ENCODE assay signal across 24 mouse cellular contexts in the genomic region with DNA sequence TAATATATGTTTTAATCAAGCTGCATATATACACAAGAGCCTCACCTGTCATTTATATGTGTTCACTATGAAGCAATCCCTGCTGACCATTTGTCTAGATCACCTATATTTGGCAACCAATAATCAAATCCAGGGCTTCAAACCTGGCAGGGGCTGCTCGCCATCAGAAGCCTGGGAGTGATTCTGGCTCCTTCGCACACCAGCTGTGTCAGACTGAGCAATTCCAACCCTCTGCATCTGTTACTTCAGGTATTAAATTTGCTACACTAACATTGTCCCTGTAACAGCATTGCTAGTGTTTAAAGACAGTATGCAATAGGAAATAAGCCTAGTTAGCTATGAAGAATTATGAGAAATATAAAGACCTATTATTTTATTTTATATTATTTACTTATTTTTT.
DNase-seq lines count a peak whose midpoint lies in the region; ATAC-seq lines count a peak whose summit lies in the region.
"Had no signal": no experiment of that assay in that cellular context is flagged by ENCODE, and none has a peak within 500 bp of the region (broad histone marks: within the 10 kb centered on the region; RNA-seq: fewer than 3 reads in every experiment).

No protein-coding gene starts in this region.

- no peak overlapping the region for H3K4me2 ChIP-seq in forebrain, embryonic 14.5 days (ENCODE audit: low read length)
- no peak overlapping the region for H3K4me2 ChIP-seq in forebrain, embryonic 11.5 days (ENCODE audit: low read depth, low read length, severe bottlenecking)
- H3K4me2 ChIP-seq in hindbrain, embryonic 16.5 days (ENCODE audit: low read length), result no peak overlapping the region
- H3K4me2 ChIP-seq: embryonic facial prominence, embryonic 15.5 days; forebrain, embryonic 12.5 days; heart, embryonic 11.5 days; heart, embryonic 15.5 days; hindbrain, embryonic 12.5 days; intestine, embryonic 15.5 days had no signal

- ATAC-seq in forebrain, embryonic 14.5 days, result peak; percentile 75; the same call in 1 of the 2 replicates
- no peak for ATAC-seq in forebrain, embryonic 11.5 days (replicated peaks; ENCODE audit: low FRiP score)
- ATAC-seq in hindbrain, embryonic 16.5 days, result peak; percentile 73; the same call in 1 of the 2 replicates
- ATAC-seq: activated CD4-positive, CD25-positive, alpha-beta regulatory T cell, adult 4 months; intestine, embryonic 15.5 days; Patski had no signal

- H3K4me1 ChIP-seq in forebrain, embryonic 14.5 days (ENCODE audit: control insufficient read depth, insufficient read depth, low read length), result no peaks in the 10 kb centered on the region
- H3K4me1 ChIP-seq in forebrain, embryonic 11.5 days (replicated peaks; ENCODE audit: control insufficient read depth, insufficient read depth, low read length), result no peaks in the 10 kb centered on the region
- no peaks in the 10 kb centered on the region for H3K4me1 ChIP-seq in hindbrain, embryonic 16.5 days (ENCODE audit: control insufficient read depth, insufficient read depth, low read depth, low read length)
- H3K4me1 ChIP-seq in hindbrain, embryonic 10.5 days (replicated peaks), result no peaks in the 10 kb centered on the region
- H3K4me1 ChIP-seq: embryonic facial prominence, embryonic 15.5 days; forebrain, embryonic 12.5 days; heart, embryonic 15.5 days; hindbrain, embryonic 12.5 days; intestine, embryonic 15.5 days had no signal

- WGBS in forebrain, embryonic 14.5 days, result 73% methylated on average over 2 of the region's 2 CpGs
- 88% methylated on average over 2 of the region's 2 CpGs for whole genome bisulfite sequencing in forebrain, embryonic 11.5 days
- WGBS in hindbrain, embryonic 16.5 days, result 89% methylated on average over 2 of the region's 2 CpGs
- WGBS in hindbrain, embryonic 10.5 days, result 86% methylated on average over 2 of the region's 2 CpGs

- peak; percentile 28 for DNase-seq in forebrain, embryonic 14.5 days (ENCODE audit: low spot score)
- no peak for DNase-seq in forebrain, embryonic 11.5 days (ENCODE audit: low spot score)
- DNase-seq in hindbrain, embryonic 10.5 days (ENCODE audit: low spot score), result no peak
- peak; percentile 10 for DNase-seq in right cerebral cortex, postnatal 25 days
- no peak for DNase-seq in right cerebral cortex, postnatal 14 days
- DNase-seq: adrenal gland, postnatal 25 days; cerebellum, adult 11 months; cerebellum, adult 8-10 months; embryo, embryonic 11 days; gastrocnemius, postnatal 10 days; heart, adult 2 months; heart, postnatal 14 days; kidney, adult 18-20 months had no signal

- H3K9me3 ChIP-seq in forebrain, embryonic 14.5 days (replicated peaks; ENCODE audit: control insufficient read depth, low read length), result no peaks in the 10 kb centered on the region
- H3K9me3 ChIP-seq in forebrain, embryonic 11.5 days (ENCODE audit: control insufficient read depth, low read length), result no peaks in the 10 kb centered on the region
- no peaks in the 10 kb centered on the region for H3K9me3 ChIP-seq in hindbrain, embryonic 16.5 days (ENCODE audit: control insufficient read depth, low read length)
- no peaks in the 10 kb centered on the region for H3K9me3 ChIP-seq in hindbrain, embryonic 10.5 days
- H3K9me3 ChIP-seq: embryonic facial prominence, embryonic 15.5 days; forebrain, embryonic 12.5 days; heart, embryonic 15.5 days; hindbrain, embryonic 12.5 days; intestine, embryonic 15.5 days had no signal

- H3K4me3 ChIP-seq in forebrain, embryonic 14.5 days (ENCODE audit: low read depth, low read length), result no peak overlapping the region
- H3K4me3 ChIP-seq in forebrain, embryonic 11.5 days (ENCODE audit: low read depth, low read length), result no peak overlapping the region
- H3K4me3 ChIP-seq in hindbrain, embryonic 16.5 days (ENCODE audit: low read length), result no peak overlapping the region
- H3K4me3 ChIP-seq in hindbrain, embryonic 10.5 days, result no peak overlapping the region
- H3K4me3 ChIP-seq: embryonic facial prominence, embryonic 15.5 days; erythroblast, embryonic 14.5 days; forebrain, embryonic 12.5 days; heart, adult 2 months; heart, embryonic 15.5 days; hindbrain, embryonic 12.5 days; intestine, embryonic 15.5 days had no signal

- H3K27me3 ChIP-seq in forebrain, embryonic 14.5 days (replicated peaks; ENCODE audit: control insufficient read depth, insufficient read depth, low read length), result no peaks in the 10 kb centered on the region
- H3K27me3 ChIP-seq in forebrain, embryonic 11.5 days (ENCODE audit: control insufficient read depth, insufficient read depth, low read length), result no peaks in the 10 kb centered on the region
- H3K27me3 ChIP-seq in hindbrain, embryonic 16.5 days (replicated peaks; ENCODE audit: control insufficient read depth, insufficient read depth, low read length), result no peaks in the 10 kb centered on the region
- H3K27me3 ChIP-seq in hindbrain, embryonic 10.5 days (ENCODE audit: insufficient read depth, poor library complexity, severe bottlenecking), result no peaks in the 10 kb centered on the region
- H3K27me3 ChIP-seq: CH12.LX; embryonic facial prominence, embryonic 15.5 days; forebrain, embryonic 12.5 days; heart, embryonic 15.5 days; hindbrain, embryonic 12.5 days; intestine, embryonic 15.5 days; Patski had no signal

- H3K36me3 ChIP-seq in forebrain, embryonic 14.5 days (ENCODE audit: control insufficient read depth, insufficient read depth, low read length), result no peaks in the 10 kb centered on the region
- no peaks in the 10 kb centered on the region for H3K36me3 ChIP-seq in forebrain, embryonic 11.5 days (ENCODE audit: control insufficient read depth, insufficient read depth, low read length)
- H3K36me3 ChIP-seq in hindbrain, embryonic 16.5 days (ENCODE audit: control insufficient read depth, insufficient read depth, low read length), result no peaks in the 10 kb centered on the region
- no peaks in the 10 kb centered on the region for H3K36me3 ChIP-seq in hindbrain, embryonic 10.5 days
- H3K36me3 ChIP-seq: embryonic facial prominence, embryonic 15.5 days; forebrain, embryonic 12.5 days; heart, embryonic 15.5 days; hindbrain, embryonic 12.5 days; intestine, embryonic 15.5 days had no signal

- no peak overlapping the region for H3K27ac ChIP-seq in forebrain, embryonic 14.5 days (ENCODE audit: low read depth, low read length)
- no peak overlapping the region for H3K27ac ChIP-seq in forebrain, embryonic 11.5 days (ENCODE audit: low read depth, low read length)
- H3K27ac ChIP-seq in hindbrain, embryonic 16.5 days (ENCODE audit: low read depth, low read length), result no peak overlapping the region
- H3K27ac ChIP-seq in hindbrain, embryonic 10.5 days, result no peak overlapping the region
- H3K27ac ChIP-seq: embryonic facial prominence, embryonic 15.5 days; forebrain, embryonic 12.5 days; heart, adult 2 months; heart, embryonic 15.5 days; hindbrain, embryonic 12.5 days; intestine, embryonic 15.5 days had no signal

- no peak overlapping the region for H3K9ac ChIP-seq in forebrain, embryonic 14.5 days (ENCODE audit: low read length)
- no peak overlapping the region for H3K9ac ChIP-seq in forebrain, embryonic 11.5 days (ENCODE audit: low read length)
- no peak overlapping the region for H3K9ac ChIP-seq in hindbrain, embryonic 16.5 days (ENCODE audit: low read depth, low read length)
- H3K9ac ChIP-seq: embryonic facial prominence, embryonic 15.5 days; forebrain, embryonic 12.5 days; heart, embryonic 15.5 days; hindbrain, embryonic 12.5 days; intestine, embryonic 15.5 days had no signal

Comparison
In these comparisons a context has a peak if more than half of its experiments do, and no peak if none do; other contexts are left out.
1. DNase-seq: peak in forebrain, embryonic 14.5 days (single experiment) and right cerebral cortex, postnatal 25 days (single experiment); none in forebrain, embryonic 11.5 days (single experiment), hindbrain, embryonic 10.5 days (single experiment) and right cerebral cortex, postnatal 14 days (single experiment).